Mouse (Mus musculus) forelimb bud, embryonic 11.5 days (tissue): ENCODE data around the gene Il16.

Experiments
- DNase-seq: peaks from one replicate; pipeline ENCODE4 v3.0.0-alpha.2; 2012; ENCODE audit warnings: low read depth, low spot score

The Il16 gene

DNA sequence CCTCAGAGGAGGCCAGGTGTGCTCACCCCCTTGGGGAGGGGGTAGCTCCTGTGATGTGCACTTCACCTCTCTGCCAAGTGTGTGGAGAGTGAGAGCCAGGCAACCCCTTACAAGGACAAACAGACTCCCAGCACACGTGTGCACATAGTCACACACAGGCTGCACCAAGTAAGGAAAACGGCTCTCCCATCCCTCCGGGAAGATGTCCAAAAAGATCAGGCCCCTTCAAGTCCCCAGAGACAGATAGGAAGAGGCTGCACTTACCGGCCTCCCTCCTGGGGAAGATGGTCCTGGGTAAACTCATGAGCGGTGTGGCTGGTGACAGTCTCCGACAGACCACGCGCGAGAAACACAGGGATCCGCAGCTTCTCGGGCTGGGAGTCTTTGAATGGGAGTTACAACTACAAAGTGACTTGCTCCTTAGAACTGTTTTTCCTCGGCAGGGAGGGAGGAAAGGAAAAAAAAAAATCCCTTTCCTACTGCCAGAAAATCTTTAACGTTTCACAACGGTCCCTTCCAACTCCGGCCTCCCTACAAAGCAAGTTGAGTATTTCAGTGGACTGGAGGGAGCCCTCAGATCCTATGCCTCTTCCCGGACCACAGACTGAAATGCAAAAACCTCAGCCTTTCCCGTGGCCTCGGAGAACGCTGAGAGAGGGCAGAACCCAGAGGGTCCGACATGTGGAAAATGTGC lies at the start of gene Il16:
Gene Il16 (minus strand): TSS at position 314 of the 694 bp plus-strand sequence.
- no peak for DNase-seq

DNA sequence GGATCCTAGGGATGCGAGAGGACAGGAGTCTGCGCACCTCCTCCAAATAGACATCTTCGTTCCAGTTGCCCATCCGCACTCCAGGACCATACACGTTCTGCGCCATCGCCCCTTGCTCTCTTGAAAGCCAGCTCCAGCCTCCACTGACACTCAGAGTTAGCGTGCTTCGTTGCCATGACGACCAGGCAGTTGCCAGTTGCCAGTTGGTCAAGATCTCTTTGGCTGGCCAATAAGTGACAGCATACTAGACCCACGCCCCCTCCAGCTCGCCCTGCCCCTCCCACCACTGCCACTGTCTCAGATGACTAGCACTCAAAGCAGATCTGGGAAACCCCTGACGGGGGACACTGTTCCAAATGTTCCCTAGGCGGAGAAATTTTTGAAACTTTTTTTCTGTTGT lies 49.2 kb upstream of the Il16 start, which contains the start of gene Cfap161:
Gene Cfap161 (minus strand): TSS at position 176 of the 400 bp plus-strand sequence.
- DNase-seq: peak; percentile 93

- DNase-seq: no peak
Measured at GRCm38 (mm10) chr7:83794006-83794683, 48.6 kb upstream of the Il16 start.

- DNase-seq: no peak
Measured at GRCm38 (mm10) chr7:83780881-83781280, 35.4 kb upstream of the Il16 start.

DNA sequence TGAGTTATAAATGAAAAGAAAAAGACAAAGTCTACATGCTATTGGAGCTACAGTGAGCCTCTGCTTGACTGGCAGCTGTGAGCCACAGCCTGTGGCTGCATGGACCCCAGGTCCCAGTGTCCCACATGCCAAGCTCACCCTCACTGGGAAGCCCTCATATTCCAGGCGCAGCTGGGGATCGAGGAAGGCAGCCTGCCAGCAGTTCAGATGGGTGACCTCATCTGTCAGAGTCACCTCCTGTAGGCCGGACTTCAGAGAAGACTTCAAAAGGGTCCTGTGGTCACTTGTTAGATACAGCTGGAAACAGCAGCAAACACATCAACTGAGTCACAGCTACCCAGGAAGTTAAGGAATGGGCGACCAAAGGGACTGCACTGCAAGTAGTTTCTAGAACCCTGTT lies 34.5 kb upstream of the Il16 start:
- no peak for DNase-seq

GRCm38 (mm10) chr7:83779028-83779427 lies 33.5 kb upstream of the Il16 start:
- DNase-seq: no peak

DNA sequence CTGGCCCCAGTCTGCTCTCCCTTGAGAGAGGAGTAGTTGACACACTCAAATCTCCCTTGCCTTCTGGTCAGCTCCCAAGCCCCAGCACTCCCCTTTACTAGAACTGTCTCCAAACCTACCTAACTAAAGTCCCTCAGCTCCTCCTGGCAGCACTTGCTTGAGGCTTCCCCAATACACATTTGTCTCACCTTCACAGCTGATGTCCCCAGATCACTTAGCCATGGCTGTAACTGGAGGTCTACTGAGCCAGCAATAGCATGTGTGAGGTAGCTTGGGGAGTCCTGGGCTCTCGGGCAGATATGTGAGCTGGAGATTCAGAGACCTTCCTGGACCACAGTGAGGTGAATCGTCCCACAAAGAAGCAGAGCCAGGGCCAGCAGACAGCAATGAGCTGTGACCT lies 33.0 kb upstream of the Il16 start:
- DNase-seq: no peak

- no peak for DNase-seq
Measured at GRCm38 (mm10) chr7:83774721-83775120, 29.2 kb upstream of the Il16 start.

DNA sequence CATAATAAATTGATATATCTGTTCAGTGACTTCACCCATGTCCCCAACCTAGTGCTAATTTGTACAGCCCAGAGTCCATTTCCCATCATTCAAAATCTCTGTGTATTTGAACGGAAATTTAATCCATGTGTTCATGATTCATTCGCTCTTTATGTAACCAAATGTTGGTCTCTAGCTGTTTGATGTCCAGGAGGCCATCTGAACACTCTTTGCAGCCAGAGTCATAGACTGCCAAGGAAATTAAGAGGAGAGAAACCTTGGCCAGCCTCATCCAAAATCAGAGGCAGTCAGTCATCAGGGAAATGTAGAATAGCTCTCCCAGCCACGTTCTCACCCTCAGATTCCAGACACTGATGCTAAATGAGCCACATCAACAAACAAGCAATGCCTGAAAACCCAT lies 18.1 kb upstream of the Il16 start:
- no peak for DNase-seq

GRCm38 (mm10) chr7:83762336-83762735 lies 16.8 kb upstream of the Il16 start:
- no peak for DNase-seq

DNA sequence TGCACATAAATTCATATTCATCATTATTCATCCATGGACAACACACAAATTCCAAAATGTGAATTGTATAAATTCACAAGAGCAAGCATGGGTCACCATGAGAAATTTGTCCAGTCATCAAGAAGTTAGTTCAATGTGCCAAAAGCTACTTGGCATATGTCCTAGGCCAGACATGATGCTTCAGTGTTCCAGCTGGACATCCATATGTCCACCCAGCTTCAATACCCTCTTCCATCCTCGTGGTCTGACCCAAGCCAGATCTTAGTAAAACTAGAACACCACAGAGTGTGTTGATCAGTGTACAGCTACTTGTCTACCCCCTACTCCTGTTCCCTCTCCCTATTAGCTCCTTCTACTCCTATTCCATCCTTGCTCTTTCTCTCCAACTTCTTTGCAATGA lies 5.5 kb upstream of the Il16 start:
- DNase-seq: no peak

GRCm38 (mm10) chr7:83748405-83748804 lies 2.9 kb upstream of the Il16 start:
- no peak for DNase-seq

GRCm38 (mm10) chr7:83746107-83746687 lies 671 bp upstream of the Il16 start:
- DNase-seq: peak; percentile 46

DNA sequence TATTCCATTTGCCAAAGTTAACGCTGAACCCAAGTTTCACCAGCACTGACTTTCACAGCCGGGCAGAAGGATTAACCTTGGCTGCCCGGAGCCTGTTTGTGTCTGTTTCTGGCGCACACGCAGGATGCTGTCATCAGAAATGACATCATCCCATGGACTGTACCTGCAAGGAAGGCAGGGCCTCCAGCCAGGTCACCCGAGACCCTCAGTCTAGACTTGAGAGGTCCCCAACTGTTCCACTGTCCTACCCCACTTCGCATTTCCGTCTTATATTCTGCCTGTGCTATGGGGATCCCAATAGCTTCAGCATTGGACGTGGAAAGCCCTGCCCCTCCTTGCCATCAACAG lies 487 bp downstream of the Il16 start:
- no peak for DNase-seq

- no peak for DNase-seq
Measured at GRCm38 (mm10) chr7:83744250-83744649, 1.3 kb downstream of the Il16 start.

DNA sequence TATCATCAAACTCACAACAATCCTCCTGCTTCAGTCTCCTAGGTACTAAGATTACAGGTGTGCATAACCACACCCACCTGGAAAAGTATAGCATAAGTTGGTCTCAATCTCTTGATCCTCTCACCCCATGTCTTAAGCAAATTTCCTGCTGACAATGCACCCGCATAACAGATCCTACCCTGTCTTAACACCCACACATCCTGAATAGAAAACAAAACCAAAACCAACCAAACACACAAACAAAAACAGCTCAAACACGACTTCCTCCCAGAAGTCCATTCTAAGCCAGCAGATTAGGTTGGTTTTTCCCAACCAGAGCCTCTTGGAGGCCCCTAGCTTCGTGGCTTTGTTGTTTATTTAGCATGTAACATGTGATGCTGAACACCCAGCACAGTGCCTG lies 2.8 kb downstream of the Il16 start:
- DNase-seq: no peak

DNA sequence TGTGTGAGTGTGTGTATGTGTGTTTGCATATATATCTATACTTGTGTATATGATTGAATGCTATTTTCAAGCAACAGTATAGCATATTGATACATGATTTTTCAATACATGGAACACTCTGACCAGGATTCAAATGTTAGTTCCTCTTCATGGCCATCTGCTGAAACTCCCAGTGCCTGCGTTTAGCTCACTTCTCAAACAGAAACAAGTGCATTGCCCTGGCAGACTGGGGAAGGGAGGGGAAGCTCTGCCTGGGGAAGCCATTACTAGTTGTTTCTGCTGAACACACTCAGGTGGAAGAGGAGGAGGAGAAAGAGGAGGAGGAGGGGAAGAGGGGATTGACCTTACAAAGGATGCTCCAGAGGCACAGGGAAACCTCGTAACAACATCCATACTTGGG lies 3.5 kb downstream of the Il16 start:
- no peak for DNase-seq

DNA sequence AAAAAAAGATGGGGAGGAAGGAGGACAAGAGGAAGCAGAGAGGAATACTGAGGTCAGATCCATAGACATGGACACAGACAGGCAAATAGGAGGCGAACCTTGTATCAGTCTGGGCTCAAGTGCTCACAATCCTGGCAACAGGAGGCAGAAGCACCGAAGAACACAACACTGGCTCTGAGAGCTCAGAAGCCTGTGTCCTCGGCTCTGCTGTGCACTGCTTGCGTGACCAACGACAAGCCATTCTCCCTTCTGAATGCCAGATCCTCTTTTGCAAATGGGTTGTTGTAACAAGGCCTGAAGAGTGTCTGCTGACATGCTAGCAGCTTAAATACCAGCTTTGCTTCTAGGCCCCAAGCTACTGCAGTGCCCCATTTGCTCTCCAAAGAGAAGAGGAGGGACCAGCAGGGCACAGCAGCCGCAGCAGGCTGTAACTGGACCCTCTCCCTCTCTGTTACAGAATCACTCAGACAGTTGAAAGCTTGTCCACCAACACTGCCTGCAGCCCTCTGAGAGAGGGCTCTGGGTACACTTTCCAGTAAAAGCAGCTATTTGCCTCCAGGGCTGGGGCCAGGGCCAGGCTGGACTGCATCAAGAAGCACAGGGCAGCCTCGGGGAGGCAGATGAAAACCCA lies 5.7 kb downstream of the Il16 start:
- DNase-seq: peak; percentile 40

DNA sequence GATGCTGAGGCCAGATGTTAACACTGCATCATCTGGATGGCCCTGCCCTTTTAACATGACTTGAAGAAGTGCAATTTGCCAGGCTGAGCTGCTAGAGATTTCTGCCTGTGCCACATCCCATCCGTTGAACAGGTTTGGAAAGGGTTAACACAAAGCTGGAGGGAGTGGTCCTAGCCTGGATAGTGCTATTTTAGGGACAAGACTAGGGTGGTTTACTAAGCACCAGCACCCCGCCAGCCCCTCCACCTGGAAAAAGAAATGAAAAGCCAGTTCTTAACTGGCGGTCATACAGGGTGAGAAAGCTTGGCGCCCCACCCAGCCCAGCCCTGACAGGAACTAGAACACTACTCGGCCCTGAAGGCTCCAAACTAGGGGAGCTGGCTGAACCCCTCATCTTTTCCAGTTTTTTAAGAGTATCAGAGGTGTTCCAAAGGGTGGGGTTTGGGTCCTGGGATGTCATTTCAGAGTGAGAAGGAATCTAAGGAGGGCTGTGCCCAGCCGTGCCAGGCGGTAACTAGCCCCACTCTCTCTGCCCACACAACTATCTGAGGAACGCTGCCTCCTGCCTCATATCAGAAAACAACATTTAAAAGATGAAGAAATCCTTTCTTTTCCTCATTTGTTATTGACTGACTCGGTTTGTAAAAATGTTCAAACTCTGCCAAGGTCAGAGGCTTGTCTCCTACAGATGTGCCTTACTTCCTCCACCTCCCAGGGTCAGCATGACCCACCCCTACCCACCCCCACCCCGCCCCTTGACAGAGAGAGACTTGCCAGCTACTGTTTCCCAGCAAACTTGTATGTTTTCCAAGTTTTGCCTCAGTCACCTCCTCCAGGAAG lies 6.7 kb downstream of the Il16 start:
- no peak for DNase-seq

DNA sequence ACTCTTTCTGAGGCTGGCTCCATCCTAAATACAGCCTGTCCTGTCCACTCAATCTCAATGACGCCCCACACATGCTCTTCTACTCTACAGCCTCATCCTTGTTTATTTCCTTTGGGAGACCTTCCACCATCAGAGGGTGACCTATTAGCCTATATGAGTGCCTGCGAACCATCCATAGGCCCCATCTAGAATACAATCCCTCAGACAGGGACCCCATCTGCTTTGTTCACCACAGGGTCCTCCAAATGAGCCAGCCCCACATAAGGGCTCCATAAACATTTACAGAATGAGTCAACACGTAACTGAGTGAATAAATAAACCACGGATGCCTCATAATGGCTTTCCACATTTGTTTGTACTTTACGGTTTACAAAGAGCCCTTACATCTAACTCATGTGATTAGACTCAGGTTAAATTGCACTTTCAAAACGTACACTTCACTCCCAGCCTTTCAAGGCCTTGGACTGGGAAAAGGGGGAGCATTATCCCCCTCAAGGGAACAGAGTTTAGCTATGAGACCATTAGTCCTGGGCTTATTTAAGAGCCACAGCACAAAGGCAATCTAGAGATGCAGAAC lies 7.5 kb downstream of the Il16 start:
- DNase-seq: peak; percentile 57

DNA sequence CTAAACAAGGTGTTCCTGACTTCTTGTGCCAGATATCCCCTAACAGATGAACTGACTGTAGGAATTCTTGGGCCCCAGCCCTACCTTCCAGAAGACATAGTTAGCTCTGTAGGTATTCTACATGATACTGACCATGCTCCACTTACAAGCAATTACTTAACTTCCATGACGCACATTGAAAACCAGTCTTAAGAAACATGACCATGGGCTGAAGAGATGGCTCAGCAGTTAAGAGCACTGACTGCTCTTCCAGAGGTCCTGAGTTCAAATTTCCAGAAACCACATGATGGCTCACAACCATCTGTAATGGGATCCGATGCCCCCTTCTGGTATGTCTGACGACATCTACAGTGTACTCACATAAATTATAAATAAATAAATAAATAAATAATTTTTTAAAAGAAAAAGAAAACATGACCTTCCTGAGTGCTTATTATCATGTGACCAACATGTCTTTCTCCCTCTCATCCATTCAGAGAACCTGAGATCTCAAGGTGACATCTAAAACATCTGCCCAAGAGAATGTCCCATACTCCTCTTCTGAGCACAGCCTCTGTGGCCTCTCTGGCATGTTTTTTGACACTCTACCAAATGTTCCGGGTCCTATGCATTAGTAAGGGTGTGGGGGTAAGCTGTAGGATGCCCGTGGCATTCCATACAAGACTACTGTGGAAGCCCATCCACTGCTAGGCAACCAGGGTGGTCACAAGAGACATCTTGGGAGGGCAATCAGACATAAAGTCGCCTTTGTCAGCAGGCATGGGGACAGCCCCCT lies 9.0 kb downstream of the Il16 start:
- no peak for DNase-seq
